Mouse (Mus musculus): ENCODE measurements at regions not wholly inside any gene's neighbourhood (a gene's known extent, or its start where the extent isn't known, plus 50 kb on each side); places are given as distances from the start of the nearest gene placed in this dataset.

DNA sequence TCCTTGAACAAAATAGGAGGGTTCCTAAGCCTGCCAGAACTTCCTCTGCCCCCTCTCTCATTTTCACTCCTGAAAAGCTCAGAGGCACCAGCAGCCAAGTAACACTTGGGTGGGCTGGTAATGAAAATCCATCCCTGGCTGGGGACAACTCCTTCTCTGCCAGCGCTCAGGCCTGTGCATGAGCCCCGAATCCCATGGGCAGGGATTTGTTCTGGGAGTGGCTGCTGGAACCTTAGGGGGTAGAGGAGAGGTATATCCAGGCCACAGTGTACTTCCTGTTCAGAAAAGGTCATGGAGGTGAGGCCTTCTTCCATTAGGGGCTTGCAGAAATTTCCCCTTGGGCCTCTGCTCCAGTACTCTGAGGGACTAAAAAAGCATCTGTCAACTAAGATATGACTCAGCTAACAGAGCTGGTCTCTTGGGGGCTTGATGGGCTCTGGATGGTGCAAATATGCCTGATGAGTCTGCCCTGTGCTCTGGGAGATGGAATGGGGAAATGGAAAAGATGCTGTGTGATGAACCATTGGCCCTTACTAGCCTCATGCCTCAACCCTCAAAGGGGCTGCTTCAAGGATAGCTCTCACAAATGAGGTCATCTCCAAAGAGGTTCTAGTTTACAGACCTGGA, 284.2 kb upstream of the Gm21798 start:
- TF ChIP-seq CTCF (IDR thresholded peaks at IDR 0.05; ENCODE audit: insufficient read depth, low read depth, low read length) (no peak), POLR2A (IDR thresholded peaks at IDR 0.05; ENCODE audit: insufficient read depth, low read depth, low read length) (no peak)
